Comparison of ENCODE assay signal across 21 mouse cellular contexts in genomic region chr6:21122119-21122518, GRCm38 (mm10).
A peak's percentile ranks its signal among the peaks of the same experiment; 100 is the strongest.
DNase-seq lines count a peak whose midpoint lies in the region; ATAC-seq and TF ChIP-seq lines count a peak whose summit lies in the region.
"Had no signal": no experiment of that assay in that cellular context is flagged by ENCODE, and none has a peak within 500 bp of the region (broad histone marks: within the 10 kb centered on the region; RNA-seq: fewer than 3 reads in every experiment).

No protein-coding gene starts in this region.

- no peak overlapping the region for H3K9ac ChIP-seq in hindbrain, embryonic 12.5 days
- no peak overlapping the region for H3K9ac ChIP-seq in hindbrain, embryonic 14.5 days
- H3K9ac ChIP-seq in midbrain, embryonic 11.5 days (ENCODE audit: low read length), result no peak overlapping the region
- H3K9ac ChIP-seq in midbrain, postnatal 0 days (replicated peaks; ENCODE audit: low read length, poor library complexity, severe bottlenecking), result no peak overlapping the region
- H3K9ac ChIP-seq: embryonic facial prominence, embryonic 13.5 days; embryonic facial prominence, embryonic 15.5 days; forebrain, embryonic 12.5 days had no signal

- no peaks in the 10 kb centered on the region for H3K27me3 ChIP-seq in hindbrain, embryonic 12.5 days
- H3K27me3 ChIP-seq in hindbrain, embryonic 14.5 days (ENCODE audit: control insufficient read depth, insufficient read depth, low read length), result no peaks in the 10 kb centered on the region
- H3K27me3 ChIP-seq in midbrain, embryonic 11.5 days (ENCODE audit: control insufficient read depth, insufficient read depth, low read length), result no peaks in the 10 kb centered on the region
- no peaks in the 10 kb centered on the region for H3K27me3 ChIP-seq in midbrain, postnatal 0 days (ENCODE audit: insufficient read depth, low read length)
- H3K27me3 ChIP-seq: embryonic facial prominence, embryonic 13.5 days; embryonic facial prominence, embryonic 15.5 days; forebrain, embryonic 12.5 days had no signal

- no peaks in the 10 kb centered on the region for H3K36me3 ChIP-seq in hindbrain, embryonic 12.5 days
- H3K36me3 ChIP-seq in hindbrain, embryonic 14.5 days (replicated peaks; ENCODE audit: control insufficient read depth, insufficient read depth), result no peaks in the 10 kb centered on the region
- no peaks in the 10 kb centered on the region for H3K36me3 ChIP-seq in midbrain, embryonic 11.5 days (ENCODE audit: control insufficient read depth, insufficient read depth, low read length)
- no peaks in the 10 kb centered on the region for H3K36me3 ChIP-seq in midbrain, postnatal 0 days (ENCODE audit: insufficient read depth, low read length)
- H3K36me3 ChIP-seq: embryonic facial prominence, embryonic 13.5 days; embryonic facial prominence, embryonic 15.5 days; forebrain, embryonic 10.5 days; forebrain, embryonic 12.5 days had no signal

- no peak for TF ChIP-seq CTCF in midbrain, postnatal 0 days (IDR thresholded peaks at IDR 0.05)

- no peak overlapping the region for H3K4me3 ChIP-seq in hindbrain, embryonic 12.5 days
- H3K4me3 ChIP-seq in hindbrain, embryonic 14.5 days (replicated peaks; ENCODE audit: low read length), result no peak overlapping the region
- no peak overlapping the region for H3K4me3 ChIP-seq in midbrain, embryonic 11.5 days (ENCODE audit: low read depth, low read length)
- H3K4me3 ChIP-seq in midbrain, postnatal 0 days (ENCODE audit: low read depth, low read length), result no peak overlapping the region
- H3K4me3 ChIP-seq: embryonic facial prominence, embryonic 13.5 days; embryonic facial prominence, embryonic 15.5 days; erythroblast, embryonic 14.5 days; forebrain, embryonic 10.5 days; forebrain, embryonic 12.5 days had no signal

- no peaks in the 10 kb centered on the region for H3K4me1 ChIP-seq in hindbrain, embryonic 12.5 days
- no peaks in the 10 kb centered on the region for H3K4me1 ChIP-seq in hindbrain, embryonic 14.5 days (replicated peaks; ENCODE audit: control insufficient read depth, insufficient read depth, low read length)
- no peaks in the 10 kb centered on the region for H3K4me1 ChIP-seq in midbrain, embryonic 11.5 days (ENCODE audit: control insufficient read depth, insufficient read depth, low read length)
- no peaks in the 10 kb centered on the region for H3K4me1 ChIP-seq in midbrain, postnatal 0 days (ENCODE audit: insufficient read depth, low read length)
- H3K4me1 ChIP-seq: embryonic facial prominence, embryonic 13.5 days; embryonic facial prominence, embryonic 15.5 days; forebrain, embryonic 10.5 days; forebrain, embryonic 12.5 days had no signal

- no peak overlapping the region for H3K4me2 ChIP-seq in hindbrain, embryonic 12.5 days (replicated peaks)
- no peak overlapping the region for H3K4me2 ChIP-seq in hindbrain, embryonic 14.5 days (replicated peaks)
- H3K4me2 ChIP-seq in midbrain, embryonic 11.5 days, result no peak overlapping the region
- H3K4me2 ChIP-seq in midbrain, postnatal 0 days (ENCODE audit: low read depth, low read length, poor library complexity, severe bottlenecking), result no peak overlapping the region
- H3K4me2 ChIP-seq: embryonic facial prominence, embryonic 13.5 days; embryonic facial prominence, embryonic 15.5 days; forebrain, embryonic 12.5 days had no signal

- 42% methylated on average over 1 of the region's 1 CpGs for WGBS in hindbrain, embryonic 12.5 days
- WGBS in hindbrain, embryonic 14.5 days, result 44% methylated on average over 1 of the region's 1 CpGs
- 38% methylated on average over 1 of the region's 1 CpGs for WGBS in midbrain, embryonic 11.5 days
- 42% methylated on average over 1 of the region's 1 CpGs for WGBS in midbrain, postnatal 0 days

- no peak for DNase-seq in hindbrain, embryonic 14.5 days (ENCODE audit: low spot score)
- no peak for DNase-seq in midbrain, embryonic 11.5 days (ENCODE audit: low spot score, missing footprints)
- no peak for DNase-seq in midbrain, postnatal 0 days (ENCODE audit: low spot score)
- DNase-seq: adrenal gland, adult 2 months; adrenal gland, postnatal 10 days; adrenal gland, postnatal 25 days; cerebellum, adult 11 months; cerebellum, adult 18-20 months; cerebellum, adult 8-10 months; cerebellum, adult 9-11 months; cerebellum, postnatal 14 days; cerebellum, postnatal 36 days; embryo, embryonic 11 days had no signal

- H3K9me3 ChIP-seq in hindbrain, embryonic 12.5 days (replicated peaks), result no peaks in the 10 kb centered on the region
- H3K9me3 ChIP-seq in hindbrain, embryonic 14.5 days (ENCODE audit: control insufficient read depth, low read length), result no peaks in the 10 kb centered on the region
- H3K9me3 ChIP-seq in midbrain, embryonic 11.5 days (ENCODE audit: control insufficient read depth, low read length), result no peaks in the 10 kb centered on the region
- H3K9me3 ChIP-seq in midbrain, postnatal 0 days (ENCODE audit: low read length), result no peaks in the 10 kb centered on the region
- H3K9me3 ChIP-seq: embryonic facial prominence, embryonic 15.5 days; forebrain, embryonic 10.5 days; forebrain, embryonic 12.5 days had no signal

- ATAC-seq in hindbrain, embryonic 12.5 days (ENCODE audit: low FRiP score), result 0 out of 2 replicates have a peak, but pooled peaks have one; percentile 66
- no peak for ATAC-seq in hindbrain, embryonic 14.5 days (ENCODE audit: low FRiP score)
- peak; percentile 58 for ATAC-seq in midbrain, embryonic 11.5 days (ENCODE audit: low FRiP score)
- no peak for ATAC-seq in midbrain, postnatal 0 days (ENCODE audit: low FRiP score)
- ATAC-seq: forebrain, embryonic 14.5 days; forebrain, embryonic 16.5 days had no signal

- no peak overlapping the region for H3K27ac ChIP-seq in hindbrain, embryonic 12.5 days
- H3K27ac ChIP-seq in hindbrain, embryonic 14.5 days, result no peak overlapping the region
- no peak overlapping the region for H3K27ac ChIP-seq in midbrain, embryonic 11.5 days (ENCODE audit: low read depth, low read length)
- H3K27ac ChIP-seq in midbrain, postnatal 0 days (ENCODE audit: low read depth, low read length), result no peak overlapping the region
- H3K27ac ChIP-seq: embryonic facial prominence, embryonic 13.5 days; embryonic facial prominence, embryonic 15.5 days; forebrain, embryonic 10.5 days; forebrain, embryonic 12.5 days had no signal

Comparison
In these comparisons a context has a peak if more than half of its experiments do, and no peak if none do; other contexts are left out.
1. ATAC-seq: peak in hindbrain, embryonic 12.5 days (single experiment) and midbrain, embryonic 11.5 days (single experiment); none in hindbrain, embryonic 14.5 days (single experiment) and midbrain, postnatal 0 days (single experiment).